Mouse (Mus musculus) forebrain, embryonic 16.5 days (tissue): Measurements from ENCODE around the gene 2310022B05Rik. TPM values are rescaled to one million over a fixed set of nuclear protein-coding genes. Genes with fewer than 3 reads are reported as not detected.

Experiments
- ATAC-seq: fragments of 200-750 bp; cut with Nextera tagmentation; 2 replicates; pipeline ENCODE4 v1.8.0; 2017; ENCODE audit warnings: mild to moderate bottlenecking, moderate library complexity
- H3K27ac ChIP-seq: fragments of 300-500 bp; sonication (generic); 2 replicates; pipeline ENCODE4 v1.5.1; 2014; ENCODE audit warnings: low read length, control low read depth
- H3K27me3 ChIP-seq: fragments of 300-500 bp; sonication (generic); replicated peaks from 2 replicates; pipeline ENCODE4 v1.6.1; 2014; ENCODE audit warnings: low read length; ENCODE audit not compliant: control insufficient read depth, insufficient read depth
- H3K36me3 ChIP-seq: fragments of 300-500 bp; sonication (generic); 2 replicates; pipeline ENCODE4 v1.6.1; 2014; ENCODE audit not compliant: control insufficient read depth, insufficient read depth
- H3K4me1 ChIP-seq: fragments of 300-500 bp; sonication (generic); replicated peaks from 2 replicates; pipeline ENCODE4 v1.6.1; 2014; ENCODE audit warnings: low read length; ENCODE audit not compliant: control insufficient read depth, insufficient read depth
- H3K4me2 ChIP-seq: fragments of 300-500 bp; sonication (generic); 2 replicates; pipeline ENCODE4 v1.6.1; 2014; ENCODE audit warnings: mild to moderate bottlenecking, low read length, control low read depth
- H3K4me3 ChIP-seq: fragments of 300-500 bp; sonication (generic); replicated peaks from 2 replicates; pipeline ENCODE4 v1.5.1; 2014; ENCODE audit warnings: mild to moderate bottlenecking, low read length, control low read depth
- H3K9ac ChIP-seq: fragments of 300-500 bp; sonication (generic); replicated peaks from 2 replicates; pipeline ENCODE4 v1.6.1; 2014; ENCODE audit warnings: low read depth, low read length, control low read depth
- H3K9me3 ChIP-seq: fragments of 300-500 bp; sonication (generic); 2 replicates; pipeline ENCODE4 v1.6.1; 2016; ENCODE audit warnings: low read length; ENCODE audit not compliant: control insufficient read depth
- whole genome bisulfite sequencing: fragments of 180-500 bp; shearing (Covaris S2); extraction: QIAGEN DNeasy Blood & Tissue Kit; methylation state at CpG from one replicate; pipeline ENCODE4 v1.1.7; 2014; 5-methylcytosine and 5-hydroxymethylcytosine counted together
- polyA plus RNA-seq: library from polyadenylated mRNA; unstranded; fragments of >200 nt; fragmentation: Nextera tagmentation; extraction: Ambion mirVana; gene quantifications from 2 replicates; pipeline ENCODE4 v1.2.1, GENCODE M21; 2015

The 2310022B05Rik gene
- polyA plus RNA-seq, 1 experiment from 2014 or later, result 26.0 TPM

- H3K9ac ChIP-seq, result no peak overlapping the region
- WGBS, result 81% methylated on average over 4 of the region's 4 CpGs
- no peaks in the 10 kb centered on the region for H3K27me3 ChIP-seq
- H3K9me3 ChIP-seq, result no peaks in the 10 kb centered on the region
- H3K27ac ChIP-seq, result no peak overlapping the region
- no peak overlapping the region for H3K4me3 ChIP-seq
- no peaks in the 10 kb centered on the region for H3K36me3 ChIP-seq
- ATAC-seq, result no peak
- H3K4me2 ChIP-seq, result no peak overlapping the region
- no peaks in the 10 kb centered on the region for H3K4me1 ChIP-seq
Observed at GRCm38 (mm10) chr8:124589393-124589792, 73.8 kb downstream of the 2310022B05Rik start.

- H3K4me1 ChIP-seq, result no peaks in the 10 kb centered on the region
- H3K4me3 ChIP-seq, result no peak overlapping the region
- H3K9ac ChIP-seq, result no peak overlapping the region
- ATAC-seq, result no peak
- no peak overlapping the region for H3K4me2 ChIP-seq
- no peak overlapping the region for H3K27ac ChIP-seq
- 86% methylated on average over 2 of the region's 2 CpGs for WGBS
- H3K9me3 ChIP-seq, result no peaks in the 10 kb centered on the region
- H3K27me3 ChIP-seq, result no peaks in the 10 kb centered on the region
- H3K36me3 ChIP-seq, result no peaks in the 10 kb centered on the region
Observed at GRCm38 (mm10) chr8:124586556-124586955, 76.6 kb downstream of the 2310022B05Rik start.

Other genes with a start within 250 kb of the 2310022B05Rik start
- gene Pgbd5, start 223.7 kb downstream of the 2310022B05Rik start, polyA plus RNA-seq, result 8.4 and 10.7 TPM in 2 replicates
- 41.4 and 42.1 TPM in 2 replicates for gene Cog2, start 142.6 kb downstream of the 2310022B05Rik start, polyA plus RNA-seq
- 0.18 and 0.37 TPM in 2 replicates for gene Agt, start 93.7 kb downstream of the 2310022B05Rik start, polyA plus RNA-seq
- gene Capn9, start 87.3 kb downstream of the 2310022B05Rik start, polyA plus RNA-seq, result 0.14 and 0.20 TPM in 2 replicates
- 60.0 and 62.6 TPM in 2 replicates for gene Ttc13, start 58.6 kb upstream of the 2310022B05Rik start, polyA plus RNA-seq
- gene Arv1, start 58.8 kb upstream of the 2310022B05Rik start, polyA plus RNA-seq, result 26.9 and 33.5 TPM in 2 replicates
- gene Fam89a, start 88.5 kb upstream of the 2310022B05Rik start, polyA plus RNA-seq, result 0.25 TPM in 1 of 2 replicates, not detected in the other
- gene Trim67, start 129.7 kb upstream of the 2310022B05Rik start, polyA plus RNA-seq, result 28.8 and 30.4 TPM in 2 replicates
- gene Gnpat, start 199.7 kb upstream of the 2310022B05Rik start, polyA plus RNA-seq, result 92.7 TPM in 2 replicates
- gene 2810004N23Rik, start 199.8 kb upstream of the 2310022B05Rik start, polyA plus RNA-seq, result 36.1 and 38.3 TPM in 2 replicates
- gene Exoc8, start 234.3 kb upstream of the 2310022B05Rik start, polyA plus RNA-seq, result 15.0 and 15.2 TPM in 2 replicates
- 10.6 and 12.9 TPM in 2 replicates for gene Sprtn, start 234.5 kb upstream of the 2310022B05Rik start, polyA plus RNA-seq